Mouse (Mus musculus): ENCODE measurements around the gene Vmac. TPM values are rescaled to one million over a fixed set of nuclear protein-coding genes. Genes with fewer than 3 reads are reported as not detected.

Gene Vmac
- polyA plus RNA-seq, 1 experiment = 4.5 TPM

DNA sequence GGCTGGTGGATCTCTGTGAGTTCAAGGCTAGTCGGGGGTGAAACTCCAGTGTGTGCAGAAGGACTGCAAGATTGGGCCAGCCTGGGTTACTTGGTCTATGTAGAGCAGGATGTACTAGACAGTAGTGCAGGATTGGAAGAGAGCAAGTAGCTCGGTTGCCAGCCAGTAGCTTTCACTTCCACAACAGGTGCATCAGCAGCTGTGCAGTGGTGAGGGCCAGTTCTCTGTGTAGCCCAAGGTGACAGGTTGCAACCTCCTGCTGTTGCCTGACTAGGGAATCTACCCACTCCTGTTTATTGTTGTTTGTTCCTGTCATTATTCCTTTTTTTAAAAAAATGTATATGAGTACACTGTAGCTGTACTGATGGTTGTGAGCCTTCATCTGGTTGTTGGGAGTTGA, 29.1 kb downstream of the Vmac start:
- H3ac ChIP-seq (ENCODE audit: control insufficient read depth, insufficient read length, low read depth) = no peak overlapping the region
- no peak for TF ChIP-seq CEBPB (IDR thresholded peaks at IDR 0.05; ENCODE audit: low read depth)
- no peak for TF ChIP-seq FOSL1 (IDR thresholded peaks at IDR 0.05; ENCODE audit: insufficient read depth, low read length, poor library complexity, severe bottlenecking)
- no peak for TF ChIP-seq MYOG (IDR thresholded peaks at IDR 0.05; ENCODE audit: control insufficient read depth, extremely low read depth, insufficient read length)
- no peak for TF ChIP-seq USF1 (IDR thresholded peaks at IDR 0.05; ENCODE audit: low read depth)
- no peak for TF ChIP-seq MYOD1 (IDR thresholded peaks at IDR 0.05; ENCODE audit: control insufficient read depth, insufficient read length, low read depth)
- no peak for TF ChIP-seq MAX (IDR thresholded peaks at IDR 0.05)
- no peak for TF ChIP-seq CTCF (IDR thresholded peaks at IDR 0.05; ENCODE audit: control insufficient read depth, insufficient read depth, insufficient read length)
- no peaks in the 10 kb centered on the region for H3K27me3 ChIP-seq (ENCODE audit: control insufficient read depth, insufficient read depth, insufficient read length)
- no peak overlapping the region for H3K4me3 ChIP-seq (ENCODE audit: insufficient read depth, poor library complexity, severe bottlenecking)
- peaks cover 73% of the 10 kb centered on the region for H3K36me3 ChIP-seq (ENCODE audit: control insufficient read depth, insufficient read depth)
- H3K79me3 ChIP-seq (ENCODE audit: low read depth) = peaks cover 50% of the 10 kb centered on the region
- H3K79me2 ChIP-seq (ENCODE audit: control insufficient read depth, insufficient read depth) = peaks cover 99% of the 10 kb centered on the region

DNA sequence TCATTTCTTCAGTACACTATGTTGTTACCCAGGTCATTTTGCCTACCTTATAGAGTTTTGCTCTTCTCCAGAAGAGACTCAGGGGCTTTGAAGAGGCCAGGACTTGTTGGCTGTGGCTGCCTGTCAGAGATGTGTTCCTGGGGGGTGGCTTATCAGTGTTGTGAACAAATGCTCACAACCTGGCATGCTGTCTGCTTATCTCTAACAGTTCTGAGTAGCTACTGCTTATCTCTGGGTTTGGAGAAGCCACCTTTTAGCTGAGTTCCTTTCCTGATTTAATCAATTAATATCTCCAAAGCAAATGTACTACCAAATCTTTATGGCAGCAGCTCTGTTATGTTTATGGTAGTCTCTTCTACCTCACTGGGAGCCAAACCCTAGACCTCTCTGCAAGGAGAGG, 29.8 kb downstream of the Vmac start:
- Histone ChIP-seq H3K79me2 (ENCODE audit: control insufficient read depth, insufficient read depth) (peaks cover 99% of the 10 kb centered on the region), H3K79me3 (ENCODE audit: low read depth) (peaks cover 55% of the 10 kb centered on the region), H3K36me3 (ENCODE audit: control insufficient read depth, insufficient read depth) (peaks cover 71% of the 10 kb centered on the region), H3K4me3 (ENCODE audit: insufficient read depth, poor library complexity, severe bottlenecking) (no peak overlapping the region), H3ac (ENCODE audit: control insufficient read depth, insufficient read length, low read depth) (no peak overlapping the region), H3K27me3 (ENCODE audit: control insufficient read depth, insufficient read depth, insufficient read length) (no peaks in the 10 kb centered on the region)
- TF ChIP-seq USF1 (IDR thresholded peaks at IDR 0.05; ENCODE audit: low read depth) (no peak), MYOD1 (IDR thresholded peaks at IDR 0.05; ENCODE audit: control insufficient read depth, insufficient read length, low read depth) (no peak), MYOG (IDR thresholded peaks at IDR 0.05; ENCODE audit: control insufficient read depth, extremely low read depth, insufficient read length) (no peak), CEBPB (IDR thresholded peaks at IDR 0.05; ENCODE audit: low read depth) (no peak), FOSL1 (IDR thresholded peaks at IDR 0.05; ENCODE audit: insufficient read depth, low read length, poor library complexity, severe bottlenecking) (no peak), CTCF (IDR thresholded peaks at IDR 0.05; ENCODE audit: control insufficient read depth, insufficient read depth, insufficient read length) (no peak), MAX (IDR thresholded peaks at IDR 0.05) (no peak)

DNA sequence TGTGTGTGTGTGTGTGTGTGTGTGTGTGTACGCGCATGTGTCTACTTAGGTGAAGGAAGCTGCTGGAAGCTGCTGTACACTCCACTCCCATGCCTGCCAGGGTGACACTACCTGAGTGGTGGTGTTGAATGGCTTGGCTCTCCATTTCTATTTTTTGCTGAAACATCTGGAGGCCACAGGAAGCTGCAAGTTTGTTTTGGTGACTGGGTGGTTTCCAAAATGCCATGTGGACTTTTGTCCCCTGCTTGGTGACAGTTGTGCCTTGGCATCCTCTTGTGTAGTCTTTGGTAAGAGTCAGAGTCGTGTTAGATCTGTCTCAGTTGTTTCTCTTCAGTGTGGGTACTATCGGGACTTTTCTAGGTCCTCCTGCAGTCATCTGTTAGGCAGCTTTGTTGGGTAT, 31.0 kb downstream of the Vmac start:
- TF ChIP-seq CTCF (IDR thresholded peaks at IDR 0.05; ENCODE audit: control insufficient read depth, insufficient read depth, insufficient read length) = no peak
- no peak for TF ChIP-seq MYOD1 (IDR thresholded peaks at IDR 0.05; ENCODE audit: control insufficient read depth, insufficient read length, low read depth)
- no peak for TF ChIP-seq CEBPB (IDR thresholded peaks at IDR 0.05; ENCODE audit: low read depth)
- TF ChIP-seq USF1 (IDR thresholded peaks at IDR 0.05; ENCODE audit: low read depth) = no peak
- no peak for TF ChIP-seq MAX (IDR thresholded peaks at IDR 0.05)
- no peak for TF ChIP-seq FOSL1 (IDR thresholded peaks at IDR 0.05; ENCODE audit: insufficient read depth, low read length, poor library complexity, severe bottlenecking)
- Histone ChIP-seq H3ac (ENCODE audit: control insufficient read depth, insufficient read length, low read depth) (no peak overlapping the region), H3K4me3 (ENCODE audit: insufficient read depth, poor library complexity, severe bottlenecking) (no peak overlapping the region), H3K79me3 (ENCODE audit: low read depth) (peaks cover 64% of the 10 kb centered on the region), H3K79me2 (ENCODE audit: control insufficient read depth, insufficient read depth) (peaks cover 100% of the 10 kb centered on the region), H3K27me3 (ENCODE audit: control insufficient read depth, insufficient read depth, insufficient read length) (no peaks in the 10 kb centered on the region), H3K36me3 (ENCODE audit: control insufficient read depth, insufficient read depth) (peaks cover 77% of the 10 kb centered on the region)

DNA sequence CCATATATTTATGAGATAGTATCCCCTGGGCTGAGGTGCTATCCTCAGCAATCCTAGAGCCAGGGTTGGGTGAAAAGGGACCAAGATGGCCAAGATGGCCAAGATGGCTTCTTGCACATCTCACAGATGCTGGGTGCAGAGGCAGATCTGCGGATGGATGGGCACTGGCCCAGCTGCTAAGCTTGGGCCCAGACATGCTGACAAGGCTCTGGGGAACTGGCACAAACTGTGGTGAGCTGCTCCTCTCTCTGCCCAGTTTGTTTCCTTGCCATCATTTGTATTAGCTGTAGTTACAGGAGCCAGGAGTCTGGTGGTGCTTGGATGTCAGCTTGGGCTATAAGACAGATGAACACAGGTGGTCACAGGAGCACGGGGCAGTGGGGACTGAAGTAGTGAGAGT, 33.2 kb downstream of the Vmac start:
- TF ChIP-seq FOSL1 (IDR thresholded peaks at IDR 0.05; ENCODE audit: insufficient read depth, low read length, poor library complexity, severe bottlenecking) (no peak), MAX (IDR thresholded peaks at IDR 0.05) (no peak), CEBPB (IDR thresholded peaks at IDR 0.05; ENCODE audit: low read depth) (no peak), USF1 (IDR thresholded peaks at IDR 0.05; ENCODE audit: low read depth) (no peak), MYOD1 (IDR thresholded peaks at IDR 0.05; ENCODE audit: control insufficient read depth, insufficient read length, low read depth) (no peak), CTCF (IDR thresholded peaks at IDR 0.05; ENCODE audit: control insufficient read depth, insufficient read depth, insufficient read length) (no peak), MYOG (IDR thresholded peaks at IDR 0.05; ENCODE audit: control insufficient read depth, extremely low read depth, insufficient read length) (no peak)
- Histone ChIP-seq H3K36me3 (ENCODE audit: control insufficient read depth, insufficient read depth) (peaks cover 74% of the 10 kb centered on the region), H3K4me3 (ENCODE audit: insufficient read depth, poor library complexity, severe bottlenecking) (no peak overlapping the region), H3K27me3 (ENCODE audit: control insufficient read depth, insufficient read depth, insufficient read length) (no peaks in the 10 kb centered on the region), H3K79me2 (ENCODE audit: control insufficient read depth, insufficient read depth) (peaks cover 100% of the 10 kb centered on the region), H3ac (ENCODE audit: control insufficient read depth, insufficient read length, low read depth) (no peak overlapping the region), H3K79me3 (ENCODE audit: low read depth) (peaks cover 70% of the 10 kb centered on the region)

DNA sequence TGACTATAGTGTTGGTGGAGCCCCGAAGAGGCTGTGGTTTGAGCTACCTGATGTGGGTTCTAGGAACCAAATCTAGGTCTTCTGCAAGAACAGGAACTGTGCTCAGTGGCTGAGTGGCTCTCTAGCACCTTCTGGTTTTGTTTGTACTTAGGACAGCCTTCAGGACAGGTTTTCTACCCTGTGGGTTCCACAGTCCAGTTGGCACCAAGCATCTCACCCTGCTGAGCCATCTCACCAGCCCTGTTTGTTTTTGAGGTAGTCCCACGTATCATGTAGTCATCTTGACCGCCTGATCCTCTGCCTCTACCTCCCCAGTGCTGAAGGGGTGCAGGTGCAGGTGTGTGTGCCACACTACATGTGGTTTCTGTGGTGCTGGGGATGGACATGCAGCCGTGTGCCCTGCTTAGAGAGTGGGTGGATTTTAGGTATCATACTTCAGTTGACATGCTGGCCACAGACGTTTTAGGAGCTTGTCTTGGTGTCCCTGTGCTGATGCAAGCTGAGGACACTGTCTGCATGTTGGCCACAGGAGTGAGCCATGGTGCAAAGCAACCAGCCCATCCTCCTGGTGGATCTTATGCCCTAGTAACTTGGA, 34.2 kb downstream of the Vmac start:
- H3K27me3 ChIP-seq (ENCODE audit: control insufficient read depth, insufficient read depth, insufficient read length) = no peaks in the 10 kb centered on the region
- TF ChIP-seq CTCF (IDR thresholded peaks at IDR 0.05; ENCODE audit: control insufficient read depth, insufficient read depth, insufficient read length) (no peak), MAX (IDR thresholded peaks at IDR 0.05) (no peak)
- no peak overlapping the region for H3K4me3 ChIP-seq (ENCODE audit: insufficient read depth, poor library complexity, severe bottlenecking)
- H3K79me2 ChIP-seq (ENCODE audit: control insufficient read depth, insufficient read depth) = peaks cover 100% of the 10 kb centered on the region
- no peak overlapping the region for H3ac ChIP-seq (ENCODE audit: control insufficient read depth, insufficient read length, low read depth)
- H3K36me3 ChIP-seq (ENCODE audit: control insufficient read depth, insufficient read depth) = peaks cover 71% of the 10 kb centered on the region
- H3K79me3 ChIP-seq (ENCODE audit: low read depth) = peaks cover 78% of the 10 kb centered on the region

DNA sequence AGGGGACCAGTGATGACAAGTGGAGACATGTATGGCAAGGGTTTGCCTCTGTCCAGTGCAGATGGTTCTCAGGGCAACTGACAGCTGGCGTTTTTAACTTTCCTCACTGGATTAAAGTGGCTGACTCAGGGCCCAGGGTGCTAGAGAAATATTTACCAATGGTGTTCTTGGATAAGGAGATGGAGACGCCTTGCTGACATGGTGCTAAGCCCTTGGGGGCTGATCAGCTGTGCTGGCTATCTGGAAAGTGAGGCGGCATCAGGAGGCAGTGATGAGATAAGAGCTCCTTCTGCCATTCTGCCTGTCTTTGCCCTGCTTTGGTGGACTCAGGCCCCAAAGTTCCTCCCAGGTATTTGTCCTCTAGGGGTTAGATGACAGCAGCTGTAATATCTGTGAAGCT, 34.9 kb downstream of the Vmac start:
- peaks cover 66% of the 10 kb centered on the region for H3K36me3 ChIP-seq (ENCODE audit: control insufficient read depth, insufficient read depth)
- H3K79me2 ChIP-seq (ENCODE audit: control insufficient read depth, insufficient read depth) = peaks cover 100% of the 10 kb centered on the region
- peaks cover 84% of the 10 kb centered on the region for H3K79me3 ChIP-seq (ENCODE audit: low read depth)
- H3K4me3 ChIP-seq (ENCODE audit: insufficient read depth, poor library complexity, severe bottlenecking) = no peak overlapping the region
- no peak for TF ChIP-seq CTCF (IDR thresholded peaks at IDR 0.05; ENCODE audit: control insufficient read depth, insufficient read depth, insufficient read length)
- no peak for TF ChIP-seq USF1 (IDR thresholded peaks at IDR 0.05; ENCODE audit: low read depth)
- no peak for TF ChIP-seq MYOG (IDR thresholded peaks at IDR 0.05; ENCODE audit: control insufficient read depth, extremely low read depth, insufficient read length)
- no peak for TF ChIP-seq MYOD1 (IDR thresholded peaks at IDR 0.05; ENCODE audit: control insufficient read depth, insufficient read length, low read depth)
- no peak for TF ChIP-seq CEBPB (IDR thresholded peaks at IDR 0.05; ENCODE audit: low read depth)
- no peak for TF ChIP-seq MAX (IDR thresholded peaks at IDR 0.05)
- no peak for TF ChIP-seq FOSL1 (IDR thresholded peaks at IDR 0.05; ENCODE audit: insufficient read depth, low read length, poor library complexity, severe bottlenecking)
- H3K27me3 ChIP-seq (ENCODE audit: control insufficient read depth, insufficient read depth, insufficient read length) = no peaks in the 10 kb centered on the region
- H3ac ChIP-seq (ENCODE audit: control insufficient read depth, insufficient read length, low read depth) = no peak overlapping the region
